Mouse (Mus musculus) common myeloid progenitor, adult 5-6 weeks (primary cell): ENCODE measurements around the gene Glrx5. TPM values are rescaled to one million over a fixed set of nuclear protein-coding genes. Genes with fewer than 3 reads are reported as not detected.

Experiments used
- ATAC-seq: replicated peaks from 2 replicates; pipeline ENCODE4 v1.8.0; 2016; ENCODE audit warnings: low read depth, mild to moderate bottlenecking, moderate TSS enrichment, inconsistent platforms; ENCODE audit not compliant: poor library complexity, severe bottlenecking
- total RNA-seq: library from RNA; stranded (forward); fragments of 200-1000, 187-1606 nt; gene quantifications from 2 replicates; pipeline ENCODE4 v1.2.3, GENCODE M21; 2017

The Glrx5 gene
- 30.1 and 42.8 TPM in 2 replicates for total RNA-seq

- ATAC-seq = peak; percentile 80
These were observed at the start of gene Glrx5 for GRCm38 (mm10) chr12:105032147-105032831. Glrx5 (plus strand) TSS chr12:105032688.

GRCm38 (mm10) chr12:104983476-104983875 lies 49.0 kb upstream of the Glrx5 start:
- ATAC-seq = peak; percentile 78

GRCm38 (mm10) chr12:104985088-104985487 lies 47.4 kb upstream of the Glrx5 start:
- no peak for ATAC-seq

- ATAC-seq = no peak
These were observed 46.5 kb upstream of the Glrx5 start for GRCm38 (mm10) chr12:104986001-104986400.

GRCm38 (mm10) chr12:104986781-104987180 lies 45.7 kb upstream of the Glrx5 start:
- ATAC-seq = no peak

- ATAC-seq = no peak
These were observed 44.6 kb upstream of the Glrx5 start for GRCm38 (mm10) chr12:104987936-104988335.

GRCm38 (mm10) chr12:104990741-104991454 lies 41.6 kb upstream of the Glrx5 start:
- ATAC-seq = peak; percentile 89

- 0 out of 2 replicates have a peak, but pooled peaks have one; percentile 6 for ATAC-seq
These were observed 40.3 kb upstream of the Glrx5 start for GRCm38 (mm10) chr12:104992123-104992741.

GRCm38 (mm10) chr12:104992838-104993237 lies 39.6 kb upstream of the Glrx5 start:
- no peak for ATAC-seq

- ATAC-seq = 0 out of 2 replicates have a peak, but pooled peaks have one; percentile 4
These were observed 37.1 kb upstream of the Glrx5 start for GRCm38 (mm10) chr12:104995259-104995876.

GRCm38 (mm10) chr12:104996012-104996728 lies 36.3 kb upstream of the Glrx5 start:
- no peak for ATAC-seq

GRCm38 (mm10) chr12:104997159-104997558 lies 35.3 kb upstream of the Glrx5 start:
- no peak for ATAC-seq

GRCm38 (mm10) chr12:104997641-104998293 lies 34.7 kb upstream of the Glrx5 start:
- ATAC-seq = peak; percentile 43

- ATAC-seq = no peak
These were observed 33.9 kb upstream of the Glrx5 start for GRCm38 (mm10) chr12:104998541-104998940.

GRCm38 (mm10) chr12:104999171-104999570 lies 33.3 kb upstream of the Glrx5 start:
- 0 out of 2 replicates have a peak, but pooled peaks have one; percentile 4 for ATAC-seq

- peak; percentile 69 for ATAC-seq
These were observed 31.8 kb upstream of the Glrx5 start for GRCm38 (mm10) chr12:105000487-105001283.

GRCm38 (mm10) chr12:105001317-105001716 lies 31.2 kb upstream of the Glrx5 start:
- no peak for ATAC-seq

- ATAC-seq = peak; percentile 14; the same call in 1 of the 2 replicates
These were observed 30.0 kb upstream of the Glrx5 start for GRCm38 (mm10) chr12:105002340-105003132.
